In the genomic region with DNA sequence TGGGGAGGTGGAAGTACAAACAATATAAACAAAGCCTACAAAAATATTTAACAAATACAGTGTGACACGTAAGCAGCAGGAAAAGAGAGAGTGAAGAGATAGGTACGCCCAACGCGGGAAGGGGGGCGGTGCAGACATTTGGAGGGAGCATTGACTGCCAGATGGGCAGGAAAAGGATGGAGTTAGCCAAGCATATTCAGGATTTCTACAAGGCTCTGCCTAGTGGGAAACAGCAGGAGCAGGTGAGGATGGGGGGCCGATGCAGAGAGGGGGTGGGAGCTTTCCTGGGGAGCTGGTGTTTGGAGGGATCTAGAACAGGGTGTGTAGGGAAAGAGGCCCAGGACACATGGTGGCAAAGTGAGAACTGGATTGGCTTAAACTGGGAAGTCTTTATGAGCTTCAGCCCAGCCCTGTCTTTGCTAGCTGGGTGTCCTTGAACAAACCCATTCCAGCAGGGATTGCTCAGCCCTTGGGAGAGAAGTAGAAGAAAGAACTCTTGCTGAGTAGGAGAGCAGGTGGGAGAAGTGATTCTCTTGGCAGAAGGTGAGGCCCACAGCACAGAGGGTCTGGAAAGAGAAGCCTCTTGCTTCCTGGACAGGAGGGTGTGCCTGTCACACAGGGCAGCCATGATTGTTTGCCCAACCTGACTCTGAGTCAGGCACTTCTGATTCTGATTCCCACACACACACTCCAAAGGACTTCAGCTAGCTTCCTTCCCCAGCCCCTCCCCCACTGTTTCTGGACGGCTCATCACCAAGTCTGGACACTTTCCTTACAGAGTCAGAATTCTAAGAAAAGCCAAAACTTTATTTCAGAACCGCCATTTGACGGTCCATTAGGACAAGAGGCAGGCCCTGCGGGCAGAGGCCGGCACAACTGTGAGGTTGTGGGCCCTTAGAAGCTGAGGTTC, we compare ENCODE assay signal across 23 mouse cellular contexts. TPM values are rescaled to one million over a fixed set of nuclear protein-coding genes. Genes with fewer than 3 reads are reported as not detected.
DNase-seq lines count a peak whose midpoint lies in the region; ATAC-seq and TF ChIP-seq lines count a peak whose summit lies in the region.
"Had no signal": no experiment of that assay in that cellular context is flagged by ENCODE, and none has a peak within 500 bp of the region (broad histone marks: within the 10 kb centered on the region; RNA-seq: fewer than 3 reads in every experiment).

No protein-coding gene starts in this region.

- 78% methylated on average over 11 of the region's 11 CpGs for WGBS in lung, postnatal 0 days
- 91% methylated on average over 11 of the region's 11 CpGs for WGBS in intestine, postnatal 0 days

- H3K9me3 ChIP-seq in lung, postnatal 0 days (ENCODE audit: low read length): no peaks in the 10 kb centered on the region
- H3K9me3 ChIP-seq in intestine, postnatal 0 days (ENCODE audit: control insufficient read depth): no peaks in the 10 kb centered on the region
- H3K9me3 ChIP-seq: embryonic facial prominence, embryonic 15.5 days; forebrain, embryonic 12.5 days; neural tube, embryonic 15.5 days; stomach, embryonic 15.5 days had no signal

- no peak overlapping the region for H3K9ac ChIP-seq in lung, postnatal 0 days (replicated peaks; ENCODE audit: low read depth)
- no peak overlapping the region for H3K9ac ChIP-seq in intestine, postnatal 0 days (ENCODE audit: low read depth, low read length)
- H3K9ac ChIP-seq: embryonic facial prominence, embryonic 15.5 days; forebrain, embryonic 12.5 days; neural tube, embryonic 15.5 days; stomach, embryonic 15.5 days had no signal

- no peak for TF ChIP-seq CTCF in lung, postnatal 0 days (IDR thresholded peaks at IDR 0.05)
- TF ChIP-seq CTCF in intestine, postnatal 0 days (IDR thresholded peaks at IDR 0.05; ENCODE audit: low read depth): no peak

- TF ChIP-seq EP300 in lung, postnatal 0 days (IDR thresholded peaks at IDR 0.05): no peak

- H3K4me1 ChIP-seq in lung, postnatal 0 days (ENCODE audit: insufficient read depth, low read depth, low read length): no peaks in the 10 kb centered on the region
- H3K4me1 ChIP-seq in intestine, postnatal 0 days (replicated peaks; ENCODE audit: control insufficient read depth, insufficient read depth, low read length): no peaks in the 10 kb centered on the region
- H3K4me1 ChIP-seq: forebrain, embryonic 12.5 days; neural tube, embryonic 15.5 days had no signal

- no peaks in the 10 kb centered on the region for H3K36me3 ChIP-seq in lung, postnatal 0 days (ENCODE audit: insufficient read depth, low read length)
- no peaks in the 10 kb centered on the region for H3K36me3 ChIP-seq in intestine, postnatal 0 days (ENCODE audit: control insufficient read depth, insufficient read depth)
- H3K36me3 ChIP-seq: embryonic facial prominence, embryonic 15.5 days; forebrain, embryonic 12.5 days; neural tube, embryonic 15.5 days; stomach, embryonic 15.5 days had no signal

- no peaks in the 10 kb centered on the region for H3K27me3 ChIP-seq in lung, postnatal 0 days (replicated peaks; ENCODE audit: insufficient read depth, low read length)
- H3K27me3 ChIP-seq in intestine, postnatal 0 days (replicated peaks; ENCODE audit: control insufficient read depth, insufficient read depth, low read length): no peaks in the 10 kb centered on the region
- H3K27me3 ChIP-seq: embryonic facial prominence, embryonic 15.5 days; forebrain, embryonic 12.5 days; neural tube, embryonic 15.5 days; Patski; stomach, embryonic 15.5 days had no signal

- no peak overlapping the region for H3K27ac ChIP-seq in lung, postnatal 0 days (ENCODE audit: low read length)
- no peak overlapping the region for H3K27ac ChIP-seq in intestine, postnatal 0 days (ENCODE audit: low read depth, low read length)
- H3K27ac ChIP-seq: embryonic facial prominence, embryonic 15.5 days; forebrain, embryonic 12.5 days; neural tube, embryonic 15.5 days; stomach, embryonic 15.5 days had no signal

- H3K4me3 ChIP-seq in lung, postnatal 0 days (ENCODE audit: low read depth, low read length): no peak overlapping the region
- H3K4me3 ChIP-seq in intestine, postnatal 0 days (ENCODE audit: low read depth, low read length): no peak overlapping the region
- H3K4me3 ChIP-seq: embryonic facial prominence, embryonic 15.5 days; forebrain, embryonic 12.5 days; neural tube, embryonic 15.5 days; stomach, embryonic 15.5 days had no signal

- DNase-seq in adrenal gland, postnatal 14 days: peak; percentile 21
- no peak for DNase-seq in adrenal gland, postnatal 10 days
- peak; percentile 92 for DNase-seq in heart, adult 11 months
- no peak for DNase-seq in heart, adult 8-10 months (ENCODE audit: low spot score)
- peak; percentile 41 for DNase-seq in lung, postnatal 0 days (ENCODE audit: low spot score)
- DNase-seq in lung, postnatal 25 days (ENCODE audit: low spot score): no peak
- DNase-seq in adrenal gland, adult (ENCODE audit: inconsistent age in 2 of 2, low spot score in 1 of 2): no peak
- DNase-seq: gastrocnemius, postnatal 36 days; kidney, adult 18-20 months; kidney, postnatal 14 days; liver; lung, postnatal 14 days; thymus, adult 2 months had no signal

- no peak overlapping the region for H3K4me2 ChIP-seq in lung, postnatal 0 days (replicated peaks; ENCODE audit: low read depth, low read length)
- no peak overlapping the region for H3K4me2 ChIP-seq in intestine, postnatal 0 days (replicated peaks; ENCODE audit: low read depth)
- H3K4me2 ChIP-seq: embryonic facial prominence, embryonic 15.5 days; forebrain, embryonic 12.5 days; heart, embryonic 11.5 days; neural tube, embryonic 15.5 days; stomach, embryonic 15.5 days had no signal

- ATAC-seq in lung, postnatal 0 days: no peak
- ATAC-seq in intestine, postnatal 0 days: peak; percentile 73
- ATAC-seq: hindbrain, embryonic 16.5 days; midbrain, embryonic 16.5 days; Patski had no signal

RNA-seq across cellular contexts. Expression of gene Lipc, which starts 49.0 kb away (rescaled TPM):
- total RNA-seq in adrenal gland, postnatal 14 days (2021): 1.4 and 32.7 TPM in 2 replicates
- total RNA-seq in adrenal gland, postnatal 10 days (2021): 10 to 100 TPM; 26.4 to 55.7 TPM
- under 1 TPM in 1 of 4 experiments, not detected in 3; 0.26 TPM for total RNA-seq in heart, adult 8-10 months (2022)
- polyA plus RNA-seq in lung, postnatal 0 days (2015; fragmentation: Nextera tagmentation; extraction: Ambion mirVana): 0.21 and 0.31 TPM in 2 replicates
- polyA plus RNA-seq in intestine, postnatal 0 days (2015; fragmentation: Nextera tagmentation; extraction: Ambion mirVana): 0.08 TPM in 1 of 2 replicates, not detected in the other
- total RNA-seq: gastrocnemius, postnatal 36 days; left cerebral cortex, adult 18-20 months had no signal
- polyA plus RNA-seq: forebrain, embryonic 12.5 days had no signal

Comparison
In these comparisons a context has a peak if more than half of its experiments do, and no peak if none do; other contexts are left out.
1. DNase-seq: peak in adrenal gland, postnatal 14 days (single experiment), heart, adult 11 months (single experiment) and lung, postnatal 0 days (single experiment); none in adrenal gland, postnatal 10 days (single experiment), heart, adult 8-10 months (single experiment), lung, postnatal 25 days (single experiment) and adrenal gland, adult (0 of 2).